Mouse (Mus musculus): Measurements from ENCODE around the gene Sptbn1. TPM values are rescaled to one million over a fixed set of nuclear protein-coding genes. Genes with fewer than 3 reads are reported as not detected.

Gene Sptbn1
- total and polyA plus RNA-seq, 2 experiments from 2014 or later: 121 to 271 TPM

GRCm38 (mm10) chr11:30113631-30114030 lies 154.3 kb downstream of the Sptbn1 start:
- H3K36me3 ChIP-seq (replicated peaks; ENCODE audit: control insufficient read depth, insufficient read depth, low read length): peaks cover 98% of the 10 kb centered on the region
- ATAC-seq (ENCODE audit: insufficient read depth, low read depth) (no peak), DNase-seq (ENCODE audit: low spot score) (no peak)
- no peaks in the 10 kb centered on the region for H3K4me1 ChIP-seq (ENCODE audit: control insufficient read depth, insufficient read depth)
- WGBS: 92% methylated on average over 2 of the region's 2 CpGs
- TF ChIP-seq CTCF (IDR thresholded peaks at IDR 0.05; ENCODE audit: low read depth) (no peak), EP300 (IDR thresholded peaks at IDR 0.05; ENCODE audit: low read depth) (no peak)
- no peaks in the 10 kb centered on the region for H3K9me3 ChIP-seq (replicated peaks; ENCODE audit: control insufficient read depth, low read length)
- H3K4me3 ChIP-seq (ENCODE audit: low read depth, low read length): no peak overlapping the region
- H3K4me2 ChIP-seq (ENCODE audit: low read depth, low read length): no peak overlapping the region
- no peaks in the 10 kb centered on the region for H3K27me3 ChIP-seq (ENCODE audit: control insufficient read depth, insufficient read depth, low read length)
- H3K27ac ChIP-seq (ENCODE audit: low read depth): no peak overlapping the region
- no peak overlapping the region for H3K9ac ChIP-seq (replicated peaks; ENCODE audit: low read depth, low read length)

GRCm38 (mm10) chr11:30110634-30111033 lies 157.3 kb downstream of the Sptbn1 start:
- H3K27me3 ChIP-seq (ENCODE audit: control insufficient read depth, insufficient read depth, low read length): no peaks in the 10 kb centered on the region
- H3K4me2 ChIP-seq (ENCODE audit: low read depth, low read length): no peak overlapping the region
- WGBS: 92% methylated on average over 7 of the region's 7 CpGs
- peaks cover 93% of the 10 kb centered on the region for H3K36me3 ChIP-seq (replicated peaks; ENCODE audit: control insufficient read depth, insufficient read depth, low read length)
- H3K9ac ChIP-seq (replicated peaks; ENCODE audit: low read depth, low read length): no peak overlapping the region
- H3K4me1 ChIP-seq (ENCODE audit: control insufficient read depth, insufficient read depth): no peaks in the 10 kb centered on the region
- no peak for TF ChIP-seq EP300 (IDR thresholded peaks at IDR 0.05; ENCODE audit: low read depth)
- no peak for TF ChIP-seq CTCF (IDR thresholded peaks at IDR 0.05; ENCODE audit: low read depth)
- no peak overlapping the region for H3K27ac ChIP-seq (ENCODE audit: low read depth)
- DNase-seq (ENCODE audit: low spot score) (no peak), ATAC-seq (ENCODE audit: insufficient read depth, low read depth) (no peak)
- no peak overlapping the region for H3K4me3 ChIP-seq (ENCODE audit: low read depth, low read length)
- no peaks in the 10 kb centered on the region for H3K9me3 ChIP-seq (replicated peaks; ENCODE audit: control insufficient read depth, low read length)

GRCm38 (mm10) chr11:30104177-30104576 lies 163.8 kb downstream of the Sptbn1 start:
- DNase-seq (ENCODE audit: low spot score): no peak
- 89% methylated on average over 10 of the region's 10 CpGs for WGBS
- H3K27me3 ChIP-seq (ENCODE audit: control insufficient read depth, insufficient read depth, low read length): no peaks in the 10 kb centered on the region
- H3K9ac ChIP-seq (replicated peaks; ENCODE audit: low read depth, low read length): no peak overlapping the region
- H3K4me2 ChIP-seq (ENCODE audit: low read depth, low read length): no peak overlapping the region
- H3K4me3 ChIP-seq (ENCODE audit: low read depth, low read length): no peak overlapping the region
- no peaks in the 10 kb centered on the region for H3K4me1 ChIP-seq (ENCODE audit: control insufficient read depth, insufficient read depth)
- no peak for TF ChIP-seq CTCF (IDR thresholded peaks at IDR 0.05; ENCODE audit: low read depth)
- TF ChIP-seq EP300 (IDR thresholded peaks at IDR 0.05; ENCODE audit: low read depth): no peak
- no peak for ATAC-seq (ENCODE audit: insufficient read depth, low read depth)
- peaks cover 94% of the 10 kb centered on the region for H3K36me3 ChIP-seq (replicated peaks; ENCODE audit: control insufficient read depth, insufficient read depth, low read length)
- no peaks in the 10 kb centered on the region for H3K9me3 ChIP-seq (replicated peaks; ENCODE audit: control insufficient read depth, low read length)
- H3K27ac ChIP-seq (ENCODE audit: low read depth): no peak overlapping the region

GRCm38 (mm10) chr11:30102594-30102993 lies 165.4 kb downstream of the Sptbn1 start:
- no peaks in the 10 kb centered on the region for H3K27me3 ChIP-seq (ENCODE audit: control insufficient read depth, insufficient read depth, low read length)
- no peak overlapping the region for H3K4me2 ChIP-seq (ENCODE audit: low read depth, low read length)
- 61% methylated on average over 2 of the region's 2 CpGs for WGBS
- H3K4me1 ChIP-seq (ENCODE audit: control insufficient read depth, insufficient read depth): no peaks in the 10 kb centered on the region
- no peak overlapping the region for H3K9ac ChIP-seq (replicated peaks; ENCODE audit: low read depth, low read length)
- DNase-seq (ENCODE audit: low spot score) (peak; percentile 28), ATAC-seq (ENCODE audit: insufficient read depth, low read depth) (no peak)
- H3K27ac ChIP-seq (ENCODE audit: low read depth): no peak overlapping the region
- H3K36me3 ChIP-seq (replicated peaks; ENCODE audit: control insufficient read depth, insufficient read depth, low read length): peaks cover 95% of the 10 kb centered on the region
- no peak overlapping the region for H3K4me3 ChIP-seq (ENCODE audit: low read depth, low read length)
- H3K9me3 ChIP-seq (replicated peaks; ENCODE audit: control insufficient read depth, low read length): no peaks in the 10 kb centered on the region
- TF ChIP-seq EP300 (IDR thresholded peaks at IDR 0.05; ENCODE audit: low read depth): no peak

- H3K9ac ChIP-seq (replicated peaks; ENCODE audit: low read depth, low read length): no peak overlapping the region
- no peaks in the 10 kb centered on the region for H3K27me3 ChIP-seq (ENCODE audit: control insufficient read depth, insufficient read depth, low read length)
- no peaks in the 10 kb centered on the region for H3K4me1 ChIP-seq (ENCODE audit: control insufficient read depth, insufficient read depth)
- H3K36me3 ChIP-seq (replicated peaks; ENCODE audit: control insufficient read depth, insufficient read depth, low read length): peaks cover 97% of the 10 kb centered on the region
- H3K9me3 ChIP-seq (replicated peaks; ENCODE audit: control insufficient read depth, low read length): no peaks in the 10 kb centered on the region
- DNase-seq (ENCODE audit: low spot score) (no peak), ATAC-seq (ENCODE audit: insufficient read depth, low read depth) (no peak)
- H3K4me2 ChIP-seq (ENCODE audit: low read depth, low read length): no peak overlapping the region
- H3K27ac ChIP-seq (ENCODE audit: low read depth): no peak overlapping the region
- WGBS: 88% methylated on average over 1 of the region's 1 CpGs
- H3K4me3 ChIP-seq (ENCODE audit: low read depth, low read length): no peak overlapping the region
- TF ChIP-seq EP300 (IDR thresholded peaks at IDR 0.05; ENCODE audit: low read depth): no peak
- TF ChIP-seq CTCF (IDR thresholded peaks at IDR 0.05; ENCODE audit: low read depth): no peak
Measured at GRCm38 (mm10) chr11:30101796-30102195, 166.2 kb downstream of the Sptbn1 start.

- DNase-seq (ENCODE audit: low spot score) (no peak), ATAC-seq (ENCODE audit: insufficient read depth, low read depth) (no peak)
- H3K4me3 ChIP-seq (ENCODE audit: low read depth, low read length): no peak overlapping the region
- peaks cover 90% of the 10 kb centered on the region for H3K36me3 ChIP-seq (replicated peaks; ENCODE audit: control insufficient read depth, insufficient read depth, low read length)
- 91% methylated on average over 2 of the region's 2 CpGs for WGBS
- no peaks in the 10 kb centered on the region for H3K9me3 ChIP-seq (replicated peaks; ENCODE audit: control insufficient read depth, low read length)
- no peak overlapping the region for H3K27ac ChIP-seq (ENCODE audit: low read depth)
- TF ChIP-seq CTCF (IDR thresholded peaks at IDR 0.05; ENCODE audit: low read depth): no peak
- no peak for TF ChIP-seq EP300 (IDR thresholded peaks at IDR 0.05; ENCODE audit: low read depth)
- H3K9ac ChIP-seq (replicated peaks; ENCODE audit: low read depth, low read length): no peak overlapping the region
- H3K4me1 ChIP-seq (ENCODE audit: control insufficient read depth, insufficient read depth): no peaks in the 10 kb centered on the region
- no peak overlapping the region for H3K4me2 ChIP-seq (ENCODE audit: low read depth, low read length)
- H3K27me3 ChIP-seq (ENCODE audit: control insufficient read depth, insufficient read depth, low read length): no peaks in the 10 kb centered on the region
Measured at GRCm38 (mm10) chr11:30101162-30101561, 166.8 kb downstream of the Sptbn1 start.

Data from heart, postnatal 0 days (tissue).